Mouse (Mus musculus): ENCODE data around the gene Rnf212. TPM values are rescaled to one million over a fixed set of nuclear protein-coding genes. Genes with fewer than 3 reads are reported as not detected.

The Rnf212 gene
- polyA plus RNA-seq, 1 experiment from 2014 or later, result not detected

DNA sequence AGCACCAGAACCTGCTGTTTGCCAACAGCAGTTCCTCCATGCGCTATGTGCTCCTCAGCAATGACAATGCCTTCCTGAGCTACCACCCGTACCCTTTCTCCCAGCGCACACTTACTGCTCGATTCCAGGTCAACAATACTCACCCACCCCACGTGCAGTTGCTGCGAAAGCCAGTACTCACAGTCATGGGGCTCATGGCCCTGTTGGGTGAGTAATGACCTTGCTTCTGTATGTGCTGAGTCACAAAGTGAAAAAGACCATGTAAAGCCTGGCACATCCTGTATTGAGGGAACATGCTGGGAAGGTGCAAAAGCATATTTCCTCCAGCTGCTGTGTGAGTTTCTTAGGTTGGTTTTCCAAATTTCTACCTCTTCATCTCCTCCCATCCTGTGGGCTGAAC, 93.9 kb downstream of the Rnf212 start:
- peaks cover 13% of the 10 kb centered on the region; the same call in 1 of the 2 replicates for H3K4me1 ChIP-seq (replicated peaks; ENCODE audit: insufficient read depth, low read length)
- H3K9me3 ChIP-seq (replicated peaks; ENCODE audit: low read length), result no peaks in the 10 kb centered on the region
- no peak for TF ChIP-seq CTCF (IDR thresholded peaks at IDR 0.05; ENCODE audit: low read depth)
- H3K36me3 ChIP-seq (ENCODE audit: insufficient read depth, low read length), result no peaks in the 10 kb centered on the region
- DNase-seq (ENCODE audit: low spot score) (no peak), ATAC-seq (replicated peaks; ENCODE audit: low FRiP score, low read depth) (no peak)
- H3K27ac ChIP-seq, result no peak overlapping the region
- no peak overlapping the region for H3K9ac ChIP-seq (ENCODE audit: low read depth, low read length)
- no peak overlapping the region for H3K4me3 ChIP-seq (replicated peaks; ENCODE audit: low read depth, low read length)
- no peaks in the 10 kb centered on the region for H3K27me3 ChIP-seq (ENCODE audit: insufficient read depth, low read length)
- WGBS, result 93% methylated on average over 6 of the region's 6 CpGs
- H3K4me2 ChIP-seq (ENCODE audit: low read length), result no peak overlapping the region

DNA sequence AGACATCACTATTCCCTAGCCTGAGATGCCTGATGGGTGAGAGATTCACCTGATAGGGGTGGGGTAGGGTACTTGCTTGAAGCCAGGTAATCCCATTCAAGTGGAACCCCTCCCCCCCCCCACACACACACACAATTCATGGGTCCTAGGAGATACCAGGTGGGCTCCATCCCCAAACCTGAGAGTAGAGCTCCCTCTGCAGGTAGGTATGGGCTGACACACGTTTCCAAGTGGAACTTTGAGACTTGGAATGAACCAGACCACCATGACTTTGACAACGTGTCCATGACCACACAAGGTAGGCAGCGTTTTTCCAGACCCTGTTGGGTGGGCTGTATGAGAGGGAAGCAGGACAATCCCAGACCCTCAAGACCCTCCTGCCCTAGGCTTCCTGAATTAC, 94.9 kb downstream of the Rnf212 start:
- 57% methylated on average over 3 of the region's 3 CpGs for WGBS

More for the DNA sequence above, 94.9 kb downstream of the Rnf212 start:
- DNase-seq (ENCODE audit: low spot score), result no peak
- H3K27ac ChIP-seq, result no peak overlapping the region
- no peak overlapping the region for H3K4me2 ChIP-seq (ENCODE audit: low read length)
- ATAC-seq (replicated peaks; ENCODE audit: low FRiP score, low read depth), result no peak
- peak; percentile 59 for TF ChIP-seq CTCF (IDR thresholded peaks at IDR 0.05; ENCODE audit: low read depth)
- H3K4me3 ChIP-seq (replicated peaks; ENCODE audit: low read depth, low read length), result no peak overlapping the region
- peaks cover 13% of the 10 kb centered on the region; the same call in 1 of the 2 replicates for H3K4me1 ChIP-seq (replicated peaks; ENCODE audit: insufficient read depth, low read length)
- H3K9me3 ChIP-seq (replicated peaks; ENCODE audit: low read length), result no peaks in the 10 kb centered on the region
- H3K36me3 ChIP-seq (ENCODE audit: insufficient read depth, low read length), result no peaks in the 10 kb centered on the region
- no peaks in the 10 kb centered on the region for H3K27me3 ChIP-seq (ENCODE audit: insufficient read depth, low read length)
- H3K9ac ChIP-seq (ENCODE audit: low read depth, low read length), result no peak overlapping the region

Other genes starting within 250 kb of the Rnf212 start
- gene Cplx1, start 225.0 kb downstream of the Rnf212 start, polyA plus RNA-seq (2015; fragmentation: Nextera tagmentation; extraction: Ambion mirVana), result 0.20 and 0.27 TPM in 2 replicates
- 43.1 and 44.6 TPM in 2 replicates for gene Gak, start 145.2 kb downstream of the Rnf212 start, polyA plus RNA-seq (2015; fragmentation: Nextera tagmentation; extraction: Ambion mirVana)
- gene Tmem175, start 145.2 kb downstream of the Rnf212 start, polyA plus RNA-seq (2015; fragmentation: Nextera tagmentation; extraction: Ambion mirVana), result 27.8 and 28.1 TPM in 2 replicates
- gene Idua, start 114.7 kb downstream of the Rnf212 start, polyA plus RNA-seq (2015; fragmentation: Nextera tagmentation; extraction: Ambion mirVana), result 6.3 and 7.4 TPM in 2 replicates
- gene Dgkq, start 105.3 kb downstream of the Rnf212 start, polyA plus RNA-seq (2015; fragmentation: Nextera tagmentation; extraction: Ambion mirVana), result 6.5 and 6.9 TPM in 2 replicates
- gene Slc26a1, start 99.4 kb downstream of the Rnf212 start, polyA plus RNA-seq (2015; fragmentation: Nextera tagmentation; extraction: Ambion mirVana), result 8.5 and 10.1 TPM in 2 replicates
- gene Fgfrl1, start 82.6 kb downstream of the Rnf212 start, polyA plus RNA-seq (2015; fragmentation: Nextera tagmentation; extraction: Ambion mirVana), result 23.2 and 25.1 TPM in 2 replicates
- gene Tmed11, start 20.4 kb upstream of the Rnf212 start, polyA plus RNA-seq (2015; fragmentation: Nextera tagmentation; extraction: Ambion mirVana), result not detected in 2 replicates
- gene Vmn2r8, start 33.9 kb upstream of the Rnf212 start, polyA plus RNA-seq (2015; fragmentation: Nextera tagmentation; extraction: Ambion mirVana), result not detected in 2 replicates
- gene Vmn2r9, start 77.6 kb upstream of the Rnf212 start, polyA plus RNA-seq (2015; fragmentation: Nextera tagmentation; extraction: Ambion mirVana), result not detected in 2 replicates
- not detected in 2 replicates for gene Vmn2r10, start 231.5 kb upstream of the Rnf212 start, polyA plus RNA-seq (2015; fragmentation: Nextera tagmentation; extraction: Ambion mirVana)